Mouse (Mus musculus): ENCODE measurements around the gene Blzf1. TPM values are rescaled to one million over a fixed set of nuclear protein-coding genes. Genes with fewer than 3 reads are reported as not detected.
A peak's percentile ranks its signal among the peaks of the same experiment; 100 is the strongest.

Blzf1 gene
- polyA plus RNA-seq, 1 experiment from 2014 or later, result 23.9 TPM

- TF ChIP-seq CTCF (IDR thresholded peaks at IDR 0.05; ENCODE audit: low read depth), result no peak
- H3K9ac ChIP-seq, result no peak overlapping the region
- no peak overlapping the region for H3K4me3 ChIP-seq (ENCODE audit: low read depth, low read length)
- H3K4me2 ChIP-seq, result no peak overlapping the region
- no peak overlapping the region for H3K27ac ChIP-seq (ENCODE audit: low read depth)
- H3K27me3 ChIP-seq (ENCODE audit: insufficient read depth, low read length), result no peaks in the 10 kb centered on the region
- DNase-seq, result no peak
- peaks cover 7% of the 10 kb centered on the region for H3K36me3 ChIP-seq (ENCODE audit: insufficient read depth)
- WGBS, result 89% methylated on average over 5 of the region's 5 CpGs
- ATAC-seq (ENCODE audit: insufficient read depth), result no peak
- no peaks in the 10 kb centered on the region for H3K4me1 ChIP-seq (ENCODE audit: insufficient read depth)
- no peaks in the 10 kb centered on the region for H3K9me3 ChIP-seq (ENCODE audit: low read depth, low read length)
Observed at GRCm38 (mm10) chr1:164318474-164318873, 11.2 kb upstream of the Blzf1 start.

GRCm38 (mm10) chr1:164317261-164317660 lies 10.0 kb upstream of the Blzf1 start:
- Histone ChIP-seq H3K4me2 (no peak overlapping the region), H3K9ac (no peak overlapping the region), H3K9me3 (ENCODE audit: low read depth, low read length) (no peaks in the 10 kb centered on the region), H3K4me3 (ENCODE audit: low read depth, low read length) (no peak overlapping the region), H3K27ac (ENCODE audit: low read depth) (no peak overlapping the region), H3K4me1 (ENCODE audit: insufficient read depth) (no peaks in the 10 kb centered on the region), H3K36me3 (ENCODE audit: insufficient read depth) (peaks cover 15% of the 10 kb centered on the region), H3K27me3 (ENCODE audit: insufficient read depth, low read length) (no peaks in the 10 kb centered on the region)
- ATAC-seq (ENCODE audit: insufficient read depth) (no peak), DNase-seq (no peak)
- 42% methylated on average over 9 of the region's 9 CpGs for WGBS
- TF ChIP-seq CTCF (IDR thresholded peaks at IDR 0.05; ENCODE audit: low read depth), result no peak

GRCm38 (mm10) chr1:164316697-164317096 lies 9.4 kb upstream of the Blzf1 start:
- Histone ChIP-seq H3K27me3 (ENCODE audit: insufficient read depth, low read length) (no peaks in the 10 kb centered on the region), H3K9ac (no peak overlapping the region), H3K9me3 (ENCODE audit: low read depth, low read length) (no peaks in the 10 kb centered on the region), H3K36me3 (ENCODE audit: insufficient read depth) (peaks cover 15% of the 10 kb centered on the region), H3K4me1 (ENCODE audit: insufficient read depth) (no peaks in the 10 kb centered on the region), H3K4me3 (ENCODE audit: low read depth, low read length) (no peak overlapping the region), H3K27ac (ENCODE audit: low read depth) (no peak overlapping the region), H3K4me2 (no peak overlapping the region)
- DNase-seq (peak; percentile 87), ATAC-seq (ENCODE audit: insufficient read depth) (no peak)
- WGBS, result 24% methylated on average over 3 of the region's 3 CpGs
- peak; percentile 97 for TF ChIP-seq CTCF (IDR thresholded peaks at IDR 0.05; ENCODE audit: low read depth)

- Histone ChIP-seq H3K4me1 (ENCODE audit: insufficient read depth) (no peaks in the 10 kb centered on the region), H3K36me3 (ENCODE audit: insufficient read depth) (peaks cover 15% of the 10 kb centered on the region), H3K4me3 (ENCODE audit: low read depth, low read length) (no peak overlapping the region), H3K27ac (ENCODE audit: low read depth) (no peak overlapping the region), H3K9me3 (ENCODE audit: low read depth, low read length) (no peaks in the 10 kb centered on the region), H3K9ac (no peak overlapping the region), H3K27me3 (ENCODE audit: insufficient read depth, low read length) (no peaks in the 10 kb centered on the region), H3K4me2 (no peak overlapping the region)
- WGBS, result 75% methylated on average over 8 of the region's 8 CpGs
- peak; percentile 45 for DNase-seq
- ATAC-seq (ENCODE audit: insufficient read depth), result no peak
- TF ChIP-seq CTCF (IDR thresholded peaks at IDR 0.05; ENCODE audit: low read depth), result peak; percentile 75
Observed at GRCm38 (mm10) chr1:164315266-164315665, 8.0 kb upstream of the Blzf1 start.

GRCm38 (mm10) chr1:164314085-164314484 lies 6.8 kb upstream of the Blzf1 start:
- ATAC-seq (ENCODE audit: insufficient read depth) (no peak), DNase-seq (no peak)
- Histone ChIP-seq H3K4me2 (no peak overlapping the region), H3K9ac (no peak overlapping the region), H3K4me3 (ENCODE audit: low read depth, low read length) (no peak overlapping the region), H3K27ac (ENCODE audit: low read depth) (no peak overlapping the region), H3K27me3 (ENCODE audit: insufficient read depth, low read length) (no peaks in the 10 kb centered on the region), H3K4me1 (ENCODE audit: insufficient read depth) (no peaks in the 10 kb centered on the region), H3K36me3 (ENCODE audit: insufficient read depth) (peaks cover 15% of the 10 kb centered on the region), H3K9me3 (ENCODE audit: low read depth, low read length) (no peaks in the 10 kb centered on the region)
- 90% methylated on average over 5 of the region's 5 CpGs for WGBS
- TF ChIP-seq CTCF (IDR thresholded peaks at IDR 0.05; ENCODE audit: low read depth), result no peak

- Histone ChIP-seq H3K27ac (ENCODE audit: low read depth) (no peak overlapping the region), H3K4me3 (ENCODE audit: low read depth, low read length) (peak overlapping the region; percentile 82), H3K9ac (peak overlapping the region; percentile 56), H3K4me2 (peak overlapping the region; percentile 80), H3K4me1 (ENCODE audit: insufficient read depth) (0 out of 2 replicates have a peak, but pooled peaks cover 4% of the 10 kb centered on the region), H3K9me3 (ENCODE audit: low read depth, low read length) (no peaks in the 10 kb centered on the region), H3K27me3 (ENCODE audit: insufficient read depth, low read length) (no peaks in the 10 kb centered on the region), H3K36me3 (ENCODE audit: insufficient read depth) (peaks cover 18% of the 10 kb centered on the region; the same call in 1 of the 2 replicates)
- 6% methylated on average over 10 of the region's 10 CpGs for WGBS
- TF ChIP-seq CTCF (IDR thresholded peaks at IDR 0.05; ENCODE audit: low read depth), result no peak
- DNase-seq (no peak), ATAC-seq (ENCODE audit: insufficient read depth) (peak; percentile 12; the same call in 1 of the 2 replicates)
Observed at GRCm38 (mm10) chr1:164307922-164308321, 633 bp upstream of the Blzf1 start.

- Histone ChIP-seq H3K9me3 (ENCODE audit: low read depth, low read length) (no peaks in the 10 kb centered on the region), H3K27me3 (ENCODE audit: insufficient read depth, low read length) (no peaks in the 10 kb centered on the region), H3K4me3 (ENCODE audit: low read depth, low read length) (no peak within 1 kb of the TSS), H3K9ac (no peak within 1 kb of the TSS), H3K27ac (ENCODE audit: low read depth) (no peak within 1 kb of the TSS), H3K36me3 (ENCODE audit: insufficient read depth) (peaks cover 48% of the 10 kb centered on the region), H3K4me2 (no peak within 1 kb of the TSS), H3K4me1 (ENCODE audit: insufficient read depth) (0 out of 2 replicates have a peak, but pooled peaks cover 4% of the 10 kb centered on the region)
- no peak for DNase-seq
- TF ChIP-seq CTCF (IDR thresholded peaks at IDR 0.05; ENCODE audit: low read depth), result no peak
- ATAC-seq (ENCODE audit: insufficient read depth), result no peak
- WGBS, result 84% methylated on average over 5 of the region's 5 CpGs
Observed at GRCm38 (mm10) chr1:164303821-164304220, 3.5 kb downstream of the Blzf1 start, which contains the start of gene Nme7. TSS of gene Nme7 (plus strand) at chr1:164304121.
